Mouse (Mus musculus): ENCODE measurements around the gene Hspd1. TPM values are rescaled to one million over a fixed set of nuclear protein-coding genes. Genes with fewer than 3 reads are reported as not detected.

Gene Hspd1
- polyA plus RNA-seq, 1 experiment, result 19.2 TPM

DNA sequence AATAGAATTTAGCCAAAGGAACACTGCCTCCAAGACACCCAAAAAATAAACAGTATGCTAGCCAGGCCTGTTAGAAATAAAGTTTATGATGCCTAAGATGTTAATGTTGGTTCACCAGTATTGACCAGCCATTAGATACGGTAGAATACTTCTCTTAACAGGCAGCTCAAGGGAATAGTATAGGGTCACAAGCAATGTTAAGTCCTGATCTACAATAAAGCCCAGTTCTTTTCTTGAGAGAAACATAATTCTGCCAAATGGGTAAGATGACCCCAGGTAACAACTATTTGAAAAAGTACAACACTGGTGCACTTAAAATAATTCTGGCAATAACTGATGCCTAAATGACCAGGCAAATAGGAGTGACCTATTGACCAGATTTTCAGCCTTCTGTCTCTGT is 60.1 kb downstream of the Hspd1 start:
- peaks cover 8% of the 10 kb centered on the region for H3K4me1 ChIP-seq (ENCODE audit: control insufficient read depth, insufficient read depth, low read length)
- 88% methylated on average over 1 of the region's 1 CpGs for WGBS
- TF ChIP-seq CTCF (IDR thresholded peaks at IDR 0.05; ENCODE audit: insufficient read depth, low read length) (no peak), POLR2A (IDR thresholded peaks at IDR 0.05; ENCODE audit: borderline replicate concordance, extremely low read depth, low read depth, low read length) (no peak)
- H3K4me3 ChIP-seq (replicated peaks; ENCODE audit: extremely low read depth, low read depth, low read length), result no peak overlapping the region
- no peak for DNase-seq

Other genes with a start within 250 kb of the Hspd1 start
- 39.0 and 67.3 TPM in 2 replicates for gene Ankrd44, start 161.9 kb downstream of the Hspd1 start, polyA plus RNA-seq (2012; rRNA removed)
- 27.3 and 50.8 TPM in 2 replicates for gene Sf3b1, start 60.8 kb downstream of the Hspd1 start, polyA plus RNA-seq (2012; rRNA removed)
- 8.7 and 11.2 TPM in 2 replicates for gene Coq10b, start 35.5 kb downstream of the Hspd1 start, polyA plus RNA-seq (2012; rRNA removed)
- gene Hspe1, start 111 bp downstream of the Hspd1 start, polyA plus RNA-seq (2012; rRNA removed), result 10.8 and 13.1 TPM in 2 replicates
- 7.0 and 11.1 TPM in 2 replicates for gene Mob4, start 43.0 kb upstream of the Hspd1 start, polyA plus RNA-seq (2012; rRNA removed)
- 6.1 and 10.9 TPM in 2 replicates for gene Rftn2, start 138.5 kb upstream of the Hspd1 start, polyA plus RNA-seq (2012; rRNA removed)
- gene Mars2, start 148.9 kb upstream of the Hspd1 start, polyA plus RNA-seq (2012; rRNA removed), result 1.4 and 1.5 TPM in 2 replicates

Measured in lung, adult 2 months (tissue).